Mouse (Mus musculus) stomach, embryonic 15.5 days (tissue): Measurements from ENCODE around the gene Pdlim4. TPM values are rescaled to one million over a fixed set of nuclear protein-coding genes. Genes with fewer than 3 reads are reported as not detected.
A peak's percentile ranks its signal among the peaks of the same experiment; 100 is the strongest.
"Not testable (repeated sequence)": the region's sequence is repeated elsewhere in the genome, so short reads cannot be mapped to it uniquely, and the experiment has no call there.

ENCODE experiments used
- ATAC-seq: fragments of 200-750 bp; cut with Nextera tagmentation; 2 replicates; pipeline ENCODE4 v1.8.0; 2017; ENCODE audit warnings: low read depth, moderate number of reproducible peaks, moderate TSS enrichment; ENCODE audit not compliant: insufficient read depth, low FRiP score
- H3K27ac ChIP-seq: fragments of 300-500 bp; sonication (generic); 2 replicates; pipeline ENCODE4 v1.5.1; 2015; ENCODE audit warnings: mild to moderate bottlenecking, inconsistent platforms
- H3K27me3 ChIP-seq: fragments of 300-500 bp; sonication (generic); replicated peaks from 2 replicates; pipeline ENCODE4 v1.6.1; 2015; ENCODE audit warnings: inconsistent platforms
- H3K36me3 ChIP-seq: fragments of 300-500 bp; sonication (generic); 2 replicates; pipeline ENCODE4 v1.6.1; 2015; ENCODE audit warnings: inconsistent platforms
- H3K4me1 ChIP-seq: fragments of 300-500 bp; sonication (generic); 2 replicates; pipeline ENCODE4 v1.6.1; 2015; ENCODE audit warnings: inconsistent platforms
- H3K4me2 ChIP-seq: fragments of 300-500 bp; sonication (generic); 2 replicates; pipeline ENCODE4 v1.6.1; 2015; ENCODE audit warnings: mild to moderate bottlenecking, inconsistent platforms
- H3K4me3 ChIP-seq: fragments of 300-500 bp; sonication (generic); replicated peaks from 2 replicates; pipeline ENCODE4 v1.5.1; 2015; ENCODE audit warnings: inconsistent platforms
- H3K9ac ChIP-seq: fragments of 300-500 bp; sonication (generic); 2 replicates; pipeline ENCODE4 v1.6.1; 2015; ENCODE audit warnings: inconsistent platforms
- H3K9me3 ChIP-seq: fragments of 300-500 bp; sonication (generic); 2 replicates; pipeline ENCODE4 v1.6.1; 2016; ENCODE audit warnings: inconsistent platforms
- WGBS: fragments of 180-500 bp; shearing (Covaris S2); methylation state at CpG from one replicate; pipeline ENCODE4 v1.1.7; 2015; 5-methylcytosine and 5-hydroxymethylcytosine counted together
- polyA plus RNA-seq: library from polyadenylated mRNA; unstranded; fragments of >200 nt; fragmentation: Nextera tagmentation; extraction: Ambion mirVana; gene quantifications from 2 replicates; pipeline ENCODE4 v1.2.1, GENCODE M21; 2015

Pdlim4 gene
- polyA plus RNA-seq, 1 experiment from 2014 or later = 52.0 TPM

GRCm38 (mm10) chr11:54058643-54059042 is 10.2 kb downstream of the Pdlim4 start:
- WGBS = 47% methylated on average over 6 of the region's 6 CpGs
- H3K9me3 ChIP-seq = no peaks in the 10 kb centered on the region
- H3K9ac ChIP-seq = no peak overlapping the region
- H3K27me3 ChIP-seq = no peaks in the 10 kb centered on the region
- no peak for ATAC-seq
- H3K4me1 ChIP-seq = peaks cover 39% of the 10 kb centered on the region
- H3K36me3 ChIP-seq = 0 out of 2 replicates have a peak, but pooled peaks cover 7% of the 10 kb centered on the region
- H3K4me2 ChIP-seq = no peak overlapping the region
- peak overlapping the region; percentile 51; the same call in 1 of the 2 replicates for H3K27ac ChIP-seq
- H3K4me3 ChIP-seq = no peak overlapping the region

- Histone ChIP-seq H3K4me2 (no peak overlapping the region), H3K27ac (no peak overlapping the region), H3K4me3 (no peak overlapping the region), H3K27me3 (no peaks in the 10 kb centered on the region), H3K9ac (no peak overlapping the region), H3K9me3 (no peaks in the 10 kb centered on the region), H3K4me1 (peaks cover 35% of the 10 kb centered on the region), H3K36me3 (0 out of 2 replicates have a peak, but pooled peaks cover 7% of the 10 kb centered on the region)
- no peak for ATAC-seq
- 53% methylated on average over 10 of the region's 10 CpGs for WGBS
Measured at GRCm38 (mm10) chr11:54058056-54058617, 10.7 kb downstream of the Pdlim4 start.

- no peak for ATAC-seq
Measured at GRCm38 (mm10) chr11:54057428-54057827, 11.4 kb downstream of the Pdlim4 start.

GRCm38 (mm10) chr11:54056132-54056531 is 12.7 kb downstream of the Pdlim4 start:
- no peaks in the 10 kb centered on the region for H3K9me3 ChIP-seq
- 50% methylated on average over 8 of the region's 8 CpGs for WGBS
- no peaks in the 10 kb centered on the region for H3K27me3 ChIP-seq
- H3K4me1 ChIP-seq = peaks cover 21% of the 10 kb centered on the region
- H3K27ac ChIP-seq = no peak overlapping the region
- no peak overlapping the region for H3K4me3 ChIP-seq
- 0 out of 2 replicates have a peak, but pooled peaks cover 7% of the 10 kb centered on the region for H3K36me3 ChIP-seq
- no peak overlapping the region for H3K4me2 ChIP-seq
- no peak overlapping the region for H3K9ac ChIP-seq
- ATAC-seq = no peak

More at GRCm38 (mm10) chr11:54057428-54057827, 11.4 kb downstream of the Pdlim4 start:
- H3K4me2 ChIP-seq = no peak overlapping the region
- 0 out of 2 replicates have a peak, but pooled peaks cover 7% of the 10 kb centered on the region for H3K36me3 ChIP-seq
- H3K4me1 ChIP-seq = peaks cover 28% of the 10 kb centered on the region
- no peak overlapping the region for H3K4me3 ChIP-seq
- no peak overlapping the region for H3K27ac ChIP-seq
- 37% methylated on average over 2 of the region's 2 CpGs for WGBS
- no peaks in the 10 kb centered on the region for H3K9me3 ChIP-seq
- H3K9ac ChIP-seq = no peak overlapping the region
- no peaks in the 10 kb centered on the region for H3K27me3 ChIP-seq

GRCm38 (mm10) chr11:54054257-54054656 is 14.6 kb downstream of the Pdlim4 start:
- H3K36me3 ChIP-seq = 0 out of 2 replicates have a peak, but pooled peaks cover 7% of the 10 kb centered on the region
- no peak overlapping the region for H3K4me2 ChIP-seq
- H3K4me3 ChIP-seq = no peak overlapping the region
- H3K9me3 ChIP-seq = no peaks in the 10 kb centered on the region
- no peaks in the 10 kb centered on the region for H3K27me3 ChIP-seq
- no peak overlapping the region for H3K27ac ChIP-seq
- WGBS = 42% methylated on average over 6 of the region's 6 CpGs
- 0 out of 2 replicates have a peak, but pooled peaks cover 7% of the 10 kb centered on the region for H3K4me1 ChIP-seq
- H3K9ac ChIP-seq = no peak overlapping the region
- ATAC-seq = no peak

GRCm38 (mm10) chr11:54053090-54053489 is 15.7 kb downstream of the Pdlim4 start:
- no peak for ATAC-seq
- no peak overlapping the region for H3K9ac ChIP-seq
- no peaks in the 10 kb centered on the region for H3K27me3 ChIP-seq
- H3K36me3 ChIP-seq = 0 out of 2 replicates have a peak, but pooled peaks cover 7% of the 10 kb centered on the region
- H3K4me3 ChIP-seq = no peak overlapping the region
- H3K4me2 ChIP-seq = no peak overlapping the region
- no peaks in the 10 kb centered on the region for H3K4me1 ChIP-seq
- no peaks in the 10 kb centered on the region for H3K9me3 ChIP-seq
- no peak overlapping the region for H3K27ac ChIP-seq
- 78% methylated on average over 7 of the region's 7 CpGs for WGBS

GRCm38 (mm10) chr11:54052128-54052527 is 16.7 kb downstream of the Pdlim4 start:
- Histone ChIP-seq H3K36me3 (0 out of 2 replicates have a peak, but pooled peaks cover 7% of the 10 kb centered on the region), H3K4me3 (no peak overlapping the region), H3K27ac (no peak overlapping the region), H3K27me3 (no peaks in the 10 kb centered on the region), H3K9me3 (no peaks in the 10 kb centered on the region), H3K4me2 (no peak overlapping the region), H3K9ac (no peak overlapping the region), H3K4me1 (no peaks in the 10 kb centered on the region)
- WGBS = 93% methylated on average over 5 of the region's 5 CpGs
- ATAC-seq = no peak

- WGBS = 76% methylated on average over 7 of the region's 7 CpGs
- no peak overlapping the region for H3K4me3 ChIP-seq
- ATAC-seq = no peak
- no peaks in the 10 kb centered on the region for H3K4me1 ChIP-seq
- H3K9ac ChIP-seq = no peak overlapping the region
- H3K27me3 ChIP-seq = no peaks in the 10 kb centered on the region
- no peak overlapping the region for H3K27ac ChIP-seq
- H3K36me3 ChIP-seq = 0 out of 2 replicates have a peak, but pooled peaks cover 7% of the 10 kb centered on the region
- no peaks in the 10 kb centered on the region for H3K9me3 ChIP-seq
- H3K4me2 ChIP-seq = no peak overlapping the region
Measured at GRCm38 (mm10) chr11:54051161-54051560, 17.7 kb downstream of the Pdlim4 start.

GRCm38 (mm10) chr11:54050205-54050604 is 18.6 kb downstream of the Pdlim4 start:
- Histone ChIP-seq H3K36me3 (0 out of 2 replicates have a peak, but pooled peaks cover 7% of the 10 kb centered on the region), H3K9me3 (no peaks in the 10 kb centered on the region), H3K4me3 (no peak overlapping the region), H3K9ac (no peak overlapping the region), H3K27ac (no peak overlapping the region), H3K4me2 (no peak overlapping the region), H3K27me3 (no peaks in the 10 kb centered on the region), H3K4me1 (no peaks in the 10 kb centered on the region)
- WGBS = 79% methylated on average over 2 of the region's 2 CpGs
- ATAC-seq = no peak

- no peaks in the 10 kb centered on the region for H3K27me3 ChIP-seq
- H3K4me3 ChIP-seq = no peak overlapping the region
- H3K9ac ChIP-seq = no peak overlapping the region
- H3K4me1 ChIP-seq = no peaks in the 10 kb centered on the region
- 88% methylated on average over 6 of the region's 6 CpGs for WGBS
- no peaks in the 10 kb centered on the region for H3K36me3 ChIP-seq
- no peak overlapping the region for H3K27ac ChIP-seq
- ATAC-seq = no peak
- no peak overlapping the region for H3K4me2 ChIP-seq
- H3K9me3 ChIP-seq = no peaks in the 10 kb centered on the region
Measured at GRCm38 (mm10) chr11:54040676-54041075, 28.1 kb downstream of the Pdlim4 start.

- H3K27ac ChIP-seq, ATAC-seq, H3K9ac ChIP-seq, H3K9me3 ChIP-seq, H3K36me3 ChIP-seq, H3K27me3 ChIP-seq, H3K4me3 ChIP-seq, H3K4me1 ChIP-seq, H3K4me2 ChIP-seq: not testable (repeated sequence)
- 97% methylated on average over 1 of the region's 3 CpGs for WGBS
Measured at GRCm38 (mm10) chr11:54032872-54033271, 35.9 kb downstream of the Pdlim4 start.

GRCm38 (mm10) chr11:54028997-54029396 is 39.8 kb downstream of the Pdlim4 start:
- H3K36me3 ChIP-seq = no peaks in the 10 kb centered on the region
- no peaks in the 10 kb centered on the region for H3K9me3 ChIP-seq
- H3K27me3 ChIP-seq = peaks cover 12% of the 10 kb centered on the region; the same call in 1 of the 2 replicates
- H3K9ac ChIP-seq = no peak overlapping the region
- ATAC-seq = no peak
- H3K27ac ChIP-seq = no peak overlapping the region
- 80% methylated on average over 4 of the region's 4 CpGs for WGBS
- H3K4me1 ChIP-seq = peaks cover 7% of the 10 kb centered on the region
- 0 out of 2 replicates have a peak overlapping the region, but pooled peaks have one; percentile 48 for H3K4me3 ChIP-seq
- peak overlapping the region; percentile 78 for H3K4me2 ChIP-seq
